Mouse (Mus musculus): ENCODE results near the gene Syne3. TPM values are rescaled to one million over a fixed set of nuclear protein-coding genes. Genes with fewer than 3 reads are reported as not detected.
A peak's percentile ranks its signal among the peaks of the same experiment; 100 is the strongest.

The Syne3 gene
- total RNA-seq, 1 experiment: 1.5 TPM

GRCm38 (mm10) chr12:104902392-104903053 lies 107.1 kb downstream of the Syne3 start:
- no peak for DNase-seq (ENCODE audit: low read depth, low spot score)
- Histone ChIP-seq H3K9me3 (ENCODE audit: control insufficient read depth, insufficient read depth, low read depth, low read length) (no peaks in the 10 kb centered on the region), H3K36me3 (ENCODE audit: control insufficient read depth, insufficient read depth, low read length, poor library complexity, severe bottlenecking) (no peaks in the 10 kb centered on the region), H3K4me3 (ENCODE audit: insufficient read depth in 1 of 2, low read depth in 1 of 2, low read length in 2 of 2, poor library complexity in 1 of 2, severe bottlenecking in 1 of 2) (no peak overlapping the region), H3K9ac (ENCODE audit: insufficient read depth, low read depth, low read length, poor library complexity, severe bottlenecking) (no peak overlapping the region), H3K4me1 (ENCODE audit: control insufficient read depth in 2 of 2, insufficient read depth in 2 of 2, low read length in 2 of 2, poor library complexity in 1 of 2) (peaks cover 18 to 46% of the 10 kb centered on the region in 2 experiments), H3K27ac (ENCODE audit: insufficient read depth, low read depth, low read length, poor library complexity, severe bottlenecking) (peak overlapping the region; percentile 1; the same call in 1 of the 2 replicates)
- TF ChIP-seq MAFK (IDR thresholded peaks at IDR 0.05; ENCODE audit: insufficient read depth, low read depth, low read length) (0 out of 2 replicates have a peak, but pooled peaks have one; percentile 35), HCFC1 (IDR thresholded peaks at IDR 0.05; ENCODE audit: borderline replicate concordance, insufficient read depth, low read length) (no peak)
- in situ Hi-C loops (cut with MboI; ENCODE audit: low sequenced_read_pairs in 2 of 2, unreplicated experiment in 2 of 2): no loop called here

- in situ Hi-C loops (cut with MboI; ENCODE audit: low sequenced_read_pairs in 2 of 2, unreplicated experiment in 2 of 2): no loop called here
- TF ChIP-seq HCFC1 (IDR thresholded peaks at IDR 0.05; ENCODE audit: borderline replicate concordance, insufficient read depth, low read length) (no peak), MAFK (IDR thresholded peaks at IDR 0.05; ENCODE audit: insufficient read depth, low read depth, low read length) (no peak), CHD2 (IDR thresholded peaks at IDR 0.05; ENCODE audit: low read depth, low read length) (no peak), ZC3H11A (IDR thresholded peaks at IDR 0.05; ENCODE audit: borderline replicate concordance, low read depth, low read length) (no peak), ZNF384 (IDR thresholded peaks at IDR 0.05; ENCODE audit: low read depth, low read length) (no peak)
- peak overlapping the region; percentile 80 for H3K27ac ChIP-seq (ENCODE audit: insufficient read depth, low read depth, low read length, poor library complexity, severe bottlenecking)
- H3K9ac ChIP-seq (ENCODE audit: insufficient read depth, low read depth, low read length, poor library complexity, severe bottlenecking): peak overlapping the region; percentile 3; the same call in 1 of the 2 replicates
- no peaks in the 10 kb centered on the region for H3K9me3 ChIP-seq (ENCODE audit: control insufficient read depth, insufficient read depth, low read depth, low read length)
- no peak for DNase-seq (ENCODE audit: low read depth, low spot score)
- 0 out of 4 replicates have a peak overlapping the region, but pooled peaks of 1 of the 2 experiments have one; percentile 28 for H3K4me3 ChIP-seq (ENCODE audit: insufficient read depth in 1 of 2, low read depth in 1 of 2, low read length in 2 of 2, poor library complexity in 1 of 2, severe bottlenecking in 1 of 2)
- H3K4me1 ChIP-seq (ENCODE audit: control insufficient read depth in 2 of 2, insufficient read depth in 2 of 2, low read length in 2 of 2, poor library complexity in 1 of 2): peaks cover 26 to 57% of the 10 kb centered on the region in 2 experiments
- no peaks in the 10 kb centered on the region for H3K36me3 ChIP-seq (ENCODE audit: control insufficient read depth, insufficient read depth, low read length, poor library complexity, severe bottlenecking)
These were observed 108.3 kb downstream of the Syne3 start for GRCm38 (mm10) chr12:104901320-104901719.

DNA sequence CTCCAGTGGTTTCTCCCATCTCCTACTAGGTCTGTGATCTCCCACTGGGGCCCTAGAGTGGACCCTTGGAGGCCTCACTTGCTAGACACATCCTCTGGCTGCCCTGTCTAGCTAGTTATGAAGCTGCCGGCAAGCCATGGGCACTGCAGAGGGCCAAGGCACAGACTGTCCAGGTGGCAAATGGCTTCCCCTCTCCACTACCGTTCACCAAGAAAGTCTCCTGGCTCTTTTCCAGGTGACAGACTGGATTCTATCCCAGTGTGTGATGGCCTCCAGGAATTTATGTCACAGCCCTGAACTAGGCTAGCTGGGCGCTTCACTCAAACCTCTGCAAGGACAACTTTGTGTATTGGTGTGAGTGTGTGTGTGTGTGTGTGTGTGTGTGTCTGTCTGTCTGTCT lies 109.8 kb downstream of the Syne3 start:
- in situ Hi-C loops (cut with MboI; ENCODE audit: low sequenced_read_pairs in 2 of 2, unreplicated experiment in 2 of 2): no loop called here
- H3K4me3 ChIP-seq (ENCODE audit: insufficient read depth in 1 of 2, low read depth in 1 of 2, low read length in 2 of 2, poor library complexity in 1 of 2, severe bottlenecking in 1 of 2): no peak overlapping the region
- H3K9ac ChIP-seq (ENCODE audit: insufficient read depth, low read depth, low read length, poor library complexity, severe bottlenecking): no peak overlapping the region
- DNase-seq (ENCODE audit: low read depth, low spot score): no peak
- H3K9me3 ChIP-seq (ENCODE audit: control insufficient read depth, insufficient read depth, low read depth, low read length): no peaks in the 10 kb centered on the region
- TF ChIP-seq CHD2 (IDR thresholded peaks at IDR 0.05; ENCODE audit: low read depth, low read length) (no peak), ZNF384 (IDR thresholded peaks at IDR 0.05; ENCODE audit: low read depth, low read length) (no peak), MAFK (IDR thresholded peaks at IDR 0.05; ENCODE audit: insufficient read depth, low read depth, low read length) (no peak), ZC3H11A (IDR thresholded peaks at IDR 0.05; ENCODE audit: borderline replicate concordance, low read depth, low read length) (no peak), HCFC1 (IDR thresholded peaks at IDR 0.05; ENCODE audit: borderline replicate concordance, insufficient read depth, low read length) (no peak)
- no peaks in the 10 kb centered on the region for H3K36me3 ChIP-seq (ENCODE audit: control insufficient read depth, insufficient read depth, low read length, poor library complexity, severe bottlenecking)
- no peak overlapping the region for H3K27ac ChIP-seq (ENCODE audit: insufficient read depth, low read depth, low read length, poor library complexity, severe bottlenecking)
- peaks cover 26 to 57% of the 10 kb centered on the region in 2 experiments for H3K4me1 ChIP-seq (ENCODE audit: control insufficient read depth in 2 of 2, insufficient read depth in 2 of 2, low read length in 2 of 2, poor library complexity in 1 of 2)

DNA sequence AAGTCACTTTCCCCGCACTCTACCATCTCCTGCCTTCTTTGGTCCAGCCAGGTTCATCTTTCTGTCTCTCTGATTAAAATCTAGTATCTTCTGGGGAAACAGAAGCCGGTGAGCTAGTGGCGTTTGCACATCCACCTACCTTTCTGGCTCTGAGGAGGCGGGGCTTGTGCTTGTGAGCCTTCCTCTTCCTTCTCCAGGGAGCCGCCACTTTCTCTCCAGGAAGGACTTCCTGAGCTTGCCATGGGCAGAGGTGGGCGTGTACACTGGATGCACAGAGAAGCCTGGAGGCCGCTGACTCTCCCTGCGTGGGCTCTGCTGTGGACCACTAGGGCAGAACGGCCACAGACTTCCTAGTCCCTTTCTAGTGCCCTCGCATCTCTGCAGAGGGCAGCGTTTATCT lies 110.4 kb downstream of the Syne3 start:
- Histone ChIP-seq H3K4me3 (ENCODE audit: insufficient read depth in 1 of 2, low read depth in 1 of 2, low read length in 2 of 2, poor library complexity in 1 of 2, severe bottlenecking in 1 of 2) (peak overlapping the region in 1 of 2 experiments; percentile 32; a peak in 1 of 4 replicates), H3K9ac (ENCODE audit: insufficient read depth, low read depth, low read length, poor library complexity, severe bottlenecking) (peak overlapping the region; percentile 73; the same call in 1 of the 2 replicates), H3K9me3 (ENCODE audit: control insufficient read depth, insufficient read depth, low read depth, low read length) (no peaks in the 10 kb centered on the region), H3K36me3 (ENCODE audit: control insufficient read depth, insufficient read depth, low read length, poor library complexity, severe bottlenecking) (no peaks in the 10 kb centered on the region), H3K4me1 (ENCODE audit: control insufficient read depth in 2 of 2, insufficient read depth in 2 of 2, low read length in 2 of 2, poor library complexity in 1 of 2) (peaks cover 25 to 50% of the 10 kb centered on the region in 2 experiments), H3K27ac (ENCODE audit: insufficient read depth, low read depth, low read length, poor library complexity, severe bottlenecking) (no peak overlapping the region)
- in situ Hi-C loops (cut with MboI; ENCODE audit: low sequenced_read_pairs in 2 of 2, unreplicated experiment in 2 of 2): no loop called here
- DNase-seq (ENCODE audit: low read depth, low spot score): peak; percentile 54
- TF ChIP-seq MAFK (IDR thresholded peaks at IDR 0.05; ENCODE audit: insufficient read depth, low read depth, low read length) (no peak), ZNF384 (IDR thresholded peaks at IDR 0.05; ENCODE audit: low read depth, low read length) (no peak), HCFC1 (IDR thresholded peaks at IDR 0.05; ENCODE audit: borderline replicate concordance, insufficient read depth, low read length) (no peak), CHD2 (IDR thresholded peaks at IDR 0.05; ENCODE audit: low read depth, low read length) (no peak), ZC3H11A (IDR thresholded peaks at IDR 0.05; ENCODE audit: borderline replicate concordance, low read depth, low read length) (no peak)
